Mouse (Mus musculus) bone marrow, adult 2 months (tissue): ENCODE results near the gene Siglec1.
A peak's percentile ranks its signal among the peaks of the same experiment; 100 is the strongest.

Experiments used
- CTCF ChIP-seq: fragments of 200-500 bp; IDR thresholded peaks from 2 replicates; pipeline ENCODE4 v1.5.1; 2011; ENCODE audit warnings: low read length, control low read depth; ENCODE audit not compliant: control insufficient read depth, insufficient read depth
- POLR2A ChIP-seq: fragments of 200-500 bp; IDR thresholded peaks from 2 replicates; pipeline ENCODE4 v1.6.1; 2011; ENCODE audit warnings: low read depth, mild to moderate bottlenecking, control low read depth, low read length, borderline replicate concordance; ENCODE audit not compliant: control insufficient read depth

- TF ChIP-seq CTCF: no peak
- peak; percentile 31; the same call in 1 of the 2 replicates for TF ChIP-seq POLR2A
Observed at GRCm38 (mm10) chr2:131135521-131136139, 49.1 kb upstream of the Siglec1 start.
